Mouse (Mus musculus): ENCODE data around the gene C2cd5. TPM values are rescaled to one million over a fixed set of nuclear protein-coding genes. Genes with fewer than 3 reads are reported as not detected.
"Not testable (repeated sequence)": the region's sequence is repeated elsewhere in the genome, so short reads cannot be mapped to it uniquely, and the experiment has no call there.

Gene C2cd5
- polyA plus RNA-seq, 1 experiment: 16.7 TPM

GRCm38 (mm10) chr6:143020647-143021046 is 79.3 kb downstream of the C2cd5 start:
- 76% methylated on average over 5 of the region's 5 CpGs for WGBS
- no peak for TF ChIP-seq CTCF (IDR thresholded peaks at IDR 0.05; ENCODE audit: insufficient read depth, low read length)
- TF ChIP-seq POLR2A (IDR thresholded peaks at IDR 0.05; ENCODE audit: borderline replicate concordance, extremely low read depth, low read depth, low read length): no peak
- Histone ChIP-seq H3K4me3 (replicated peaks; ENCODE audit: extremely low read depth, low read depth, low read length) (no peak overlapping the region), H3K4me1 (ENCODE audit: control insufficient read depth, insufficient read depth, low read length) (no peaks in the 10 kb centered on the region)
- no peak for DNase-seq

GRCm38 (mm10) chr6:143020146-143020545 is 79.8 kb downstream of the C2cd5 start:
- H3K4me1 ChIP-seq (ENCODE audit: control insufficient read depth, insufficient read depth, low read length): no peaks in the 10 kb centered on the region
- no peak for TF ChIP-seq POLR2A (IDR thresholded peaks at IDR 0.05; ENCODE audit: borderline replicate concordance, extremely low read depth, low read depth, low read length)
- TF ChIP-seq CTCF (IDR thresholded peaks at IDR 0.05; ENCODE audit: insufficient read depth, low read length): no peak
- WGBS: 97% methylated on average over 4 of the region's 4 CpGs
- no peak overlapping the region for H3K4me3 ChIP-seq (replicated peaks; ENCODE audit: extremely low read depth, low read depth, low read length)
- DNase-seq: no peak

- Histone ChIP-seq H3K4me1 (ENCODE audit: control insufficient read depth, insufficient read depth, low read length) (no peaks in the 10 kb centered on the region), H3K4me3 (replicated peaks; ENCODE audit: extremely low read depth, low read depth, low read length) (no peak overlapping the region)
- TF ChIP-seq POLR2A (IDR thresholded peaks at IDR 0.05; ENCODE audit: borderline replicate concordance, extremely low read depth, low read depth, low read length): no peak
- no peak for TF ChIP-seq CTCF (IDR thresholded peaks at IDR 0.05; ENCODE audit: insufficient read depth, low read length)
- 92% methylated on average over 15 of the region's 15 CpGs for WGBS
- DNase-seq: no peak
Observed at GRCm38 (mm10) chr6:143012513-143013215, 87.3 kb downstream of the C2cd5 start.

- WGBS: 82% methylated on average over 5 of the region's 5 CpGs
Observed at GRCm38 (mm10) chr6:143008865-143009264, 91.1 kb downstream of the C2cd5 start.

GRCm38 (mm10) chr6:143005209-143005608 is 94.7 kb downstream of the C2cd5 start:
- DNase-seq; H3K4me3 ChIP-seq (replicated peaks; ENCODE audit: extremely low read depth, low read depth, low read length); H3K4me1 ChIP-seq (ENCODE audit: control insufficient read depth, insufficient read depth, low read length): not testable (repeated sequence)
- 90% methylated on average over 9 of the region's 9 CpGs for WGBS

More at GRCm38 (mm10) chr6:143008865-143009264, 91.1 kb downstream of the C2cd5 start:
- Histone ChIP-seq H3K4me3 (replicated peaks; ENCODE audit: extremely low read depth, low read depth, low read length) (no peak overlapping the region), H3K4me1 (ENCODE audit: control insufficient read depth, insufficient read depth, low read length) (no peaks in the 10 kb centered on the region)
- DNase-seq: no peak
- TF ChIP-seq POLR2A (IDR thresholded peaks at IDR 0.05; ENCODE audit: borderline replicate concordance, extremely low read depth, low read depth, low read length) (no peak), CTCF (IDR thresholded peaks at IDR 0.05; ENCODE audit: insufficient read depth, low read length) (no peak)

GRCm38 (mm10) chr6:143004801-143005200 is 95.1 kb downstream of the C2cd5 start:
- WGBS: 72% methylated on average over 9 of the region's 9 CpGs
- Histone ChIP-seq H3K4me3 (replicated peaks; ENCODE audit: extremely low read depth, low read depth, low read length) (no peak overlapping the region), H3K4me1 (ENCODE audit: control insufficient read depth, insufficient read depth, low read length) (no peaks in the 10 kb centered on the region)
- no peak for TF ChIP-seq CTCF (IDR thresholded peaks at IDR 0.05; ENCODE audit: insufficient read depth, low read length)
- no peak for TF ChIP-seq POLR2A (IDR thresholded peaks at IDR 0.05; ENCODE audit: borderline replicate concordance, extremely low read depth, low read depth, low read length)
- DNase-seq: no peak

GRCm38 (mm10) chr6:142998221-142998999 is 101.5 kb downstream of the C2cd5 start:
- 46% methylated on average over 12 of the region's 12 CpGs for WGBS
- TF ChIP-seq CTCF (IDR thresholded peaks at IDR 0.05; ENCODE audit: insufficient read depth, low read length): no peak
- no peak for TF ChIP-seq POLR2A (IDR thresholded peaks at IDR 0.05; ENCODE audit: borderline replicate concordance, extremely low read depth, low read depth, low read length)
- Histone ChIP-seq H3K4me1 (ENCODE audit: control insufficient read depth, insufficient read depth, low read length) (no peaks in the 10 kb centered on the region), H3K4me3 (replicated peaks; ENCODE audit: extremely low read depth, low read depth, low read length) (no peak overlapping the region)
- DNase-seq: no peak

GRCm38 (mm10) chr6:142996887-142997286 is 103.1 kb downstream of the C2cd5 start:
- no peak for DNase-seq
- WGBS: 86% methylated on average over 3 of the region's 3 CpGs
- no peak overlapping the region for H3K4me3 ChIP-seq (replicated peaks; ENCODE audit: extremely low read depth, low read depth, low read length)
- no peaks in the 10 kb centered on the region for H3K4me1 ChIP-seq (ENCODE audit: control insufficient read depth, insufficient read depth, low read length)
- TF ChIP-seq POLR2A (IDR thresholded peaks at IDR 0.05; ENCODE audit: borderline replicate concordance, extremely low read depth, low read depth, low read length) (no peak), CTCF (IDR thresholded peaks at IDR 0.05; ENCODE audit: insufficient read depth, low read length) (no peak)

GRCm38 (mm10) chr6:142995567-142995966 is 104.4 kb downstream of the C2cd5 start:
- 67% methylated on average over 5 of the region's 5 CpGs for WGBS
- Histone ChIP-seq H3K4me3 (replicated peaks; ENCODE audit: extremely low read depth, low read depth, low read length) (no peak overlapping the region), H3K4me1 (ENCODE audit: control insufficient read depth, insufficient read depth, low read length) (no peaks in the 10 kb centered on the region)
- TF ChIP-seq CTCF (IDR thresholded peaks at IDR 0.05; ENCODE audit: insufficient read depth, low read length) (no peak), POLR2A (IDR thresholded peaks at IDR 0.05; ENCODE audit: borderline replicate concordance, extremely low read depth, low read depth, low read length) (no peak)
- DNase-seq: no peak

GRCm38 (mm10) chr6:142994821-142995220 is 105.1 kb downstream of the C2cd5 start:
- no peak for DNase-seq
- TF ChIP-seq POLR2A (IDR thresholded peaks at IDR 0.05; ENCODE audit: borderline replicate concordance, extremely low read depth, low read depth, low read length) (no peak), CTCF (IDR thresholded peaks at IDR 0.05; ENCODE audit: insufficient read depth, low read length) (no peak)
- Histone ChIP-seq H3K4me3 (replicated peaks; ENCODE audit: extremely low read depth, low read depth, low read length) (no peak overlapping the region), H3K4me1 (ENCODE audit: control insufficient read depth, insufficient read depth, low read length) (no peaks in the 10 kb centered on the region)
- 53% methylated on average over 7 of the region's 7 CpGs for WGBS

Measured in lung, adult 2 months (tissue).